Mouse (Mus musculus): Measurements from ENCODE around the gene Azin2. TPM values are rescaled to one million over a fixed set of nuclear protein-coding genes. Genes with fewer than 3 reads are reported as not detected.

Gene Azin2
- total and polyA plus RNA-seq, 3 experiments, result 0.91 to 2.4 (median 1.7) TPM

DNA sequence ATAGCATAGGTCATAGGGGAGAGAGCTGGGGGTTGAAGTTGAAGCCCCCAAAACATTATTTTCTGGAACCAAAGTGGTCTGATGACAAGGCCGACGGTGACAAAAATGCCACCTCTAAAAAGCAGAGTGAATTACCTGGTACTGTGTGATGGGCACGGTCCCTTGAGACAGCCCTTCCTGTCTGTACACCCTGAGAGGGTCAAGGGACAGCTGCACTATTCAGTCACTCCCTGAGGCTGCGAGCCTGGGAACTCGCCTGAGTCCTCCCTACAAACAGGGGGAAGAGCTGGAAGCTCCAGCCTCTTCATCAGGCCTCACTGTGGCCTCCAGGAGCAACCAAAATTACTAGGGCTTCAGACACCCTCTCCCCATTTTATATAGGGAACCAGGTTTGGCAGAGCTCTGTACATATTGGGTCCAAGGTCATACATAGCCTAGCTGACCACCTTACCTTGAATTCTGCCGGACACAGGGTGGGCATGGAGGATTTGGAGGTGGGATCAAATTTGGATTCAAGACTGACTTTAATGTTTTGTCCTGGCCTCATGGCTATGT, 73.7 kb downstream of the Azin2 start:
- dilution Hi-C loops (cut with MboI; ENCODE audit: extremely low pct_ligation_motif_present, extremely low pct_unique_long_range_greater_than_20kb, low sequenced_read_pairs), result no loop called here
- in situ Hi-C loops (cut with MboI; ENCODE audit: low pct_ligation_motif_present, low pct_unique_long_range_greater_than_20kb, low sequenced_read_pairs), result no loop called here
- Histone ChIP-seq H3K9ac (ENCODE audit: insufficient read depth, low read depth) (no peak overlapping the region), H3K27me3 (replicated peaks) (no peaks in the 10 kb centered on the region), H3K4me1 (ENCODE audit: control insufficient read depth in 1 of 2, insufficient read depth in 2 of 2) (peaks cover 11 to 12% of the 10 kb centered on the region in 2 experiments), H3K79me2 (replicated peaks; ENCODE audit: control insufficient read depth, extremely low read depth, insufficient read depth, poor library complexity, severe bottlenecking) (no peaks in the 10 kb centered on the region), H3K9me3 (replicated peaks; ENCODE audit: low read length) (peaks cover 3% of the 10 kb centered on the region), H3K27ac (ENCODE audit: insufficient read depth, low read depth) (no peak overlapping the region), H3K4me2 (ENCODE audit: insufficient read depth, low read depth, poor library complexity, severe bottlenecking) (no peak overlapping the region), H3K4me3 (replicated peaks in 1 of 3; ENCODE audit: low read depth in 2 of 3, low read length in 2 of 3, poor library complexity in 1 of 3) (no peak overlapping the region), H3K36me3 (replicated peaks in 1 of 2; ENCODE audit: control insufficient read depth in 1 of 2, insufficient read depth in 1 of 2, low read length in 1 of 2) (peaks cover 0 to 8% of the 10 kb centered on the region in 2 experiments)
- TF ChIP-seq JUN (IDR thresholded peaks at IDR 0.05; ENCODE audit: insufficient read depth, low read depth, low read length) (no peak), ZKSCAN1 (IDR thresholded peaks at IDR 0.05; ENCODE audit: borderline replicate concordance, low read depth, low read length) (no peak), MEF2A (IDR thresholded peaks at IDR 0.05; ENCODE audit: borderline replicate concordance, low read depth, low read length) (no peak), TBP (conservative IDR thresholded peaks at IDR 0.05; ENCODE audit: low read depth, low read length) (no peak), POLR2A (IDR thresholded peaks at IDR 0.05; ENCODE audit: low read depth, low read length) (no peak), CHD2 (IDR thresholded peaks at IDR 0.05; ENCODE audit: low read length) (no peak), USF1 (IDR thresholded peaks at IDR 0.05; ENCODE audit: low read depth, low read length) (no peak), GABPA (IDR thresholded peaks at IDR 0.05; ENCODE audit: insufficient replicate concordance, low read depth, low read length) (no peak), CHD1 (IDR thresholded peaks at IDR 0.05; ENCODE audit: low read depth, low read length) (no peak), ETS1 (conservative IDR thresholded peaks at IDR 0.05; ENCODE audit: low read depth, low read length) (no peak), UBTF (IDR thresholded peaks at IDR 0.05; ENCODE audit: low read depth, low read length) (no peak), E2F4 (IDR thresholded peaks at IDR 0.05; ENCODE audit: insufficient replicate concordance, low read depth, low read length) (no peak), MAX (IDR thresholded peaks at IDR 0.05; ENCODE audit: low read length) (no peak), MYC (IDR thresholded peaks at IDR 0.05; ENCODE audit: low read depth, low read length) (no peak), MAZ (IDR thresholded peaks at IDR 0.05; ENCODE audit: low read depth, low read length) (no peak), TCF12 (IDR thresholded peaks at IDR 0.05; ENCODE audit: low read depth, low read length) (no peak), EP300 (IDR thresholded peaks at IDR 0.05; ENCODE audit: low read length) (no peak)
- no peak for DNase-seq (ENCODE audit: extremely low read depth)

DNA sequence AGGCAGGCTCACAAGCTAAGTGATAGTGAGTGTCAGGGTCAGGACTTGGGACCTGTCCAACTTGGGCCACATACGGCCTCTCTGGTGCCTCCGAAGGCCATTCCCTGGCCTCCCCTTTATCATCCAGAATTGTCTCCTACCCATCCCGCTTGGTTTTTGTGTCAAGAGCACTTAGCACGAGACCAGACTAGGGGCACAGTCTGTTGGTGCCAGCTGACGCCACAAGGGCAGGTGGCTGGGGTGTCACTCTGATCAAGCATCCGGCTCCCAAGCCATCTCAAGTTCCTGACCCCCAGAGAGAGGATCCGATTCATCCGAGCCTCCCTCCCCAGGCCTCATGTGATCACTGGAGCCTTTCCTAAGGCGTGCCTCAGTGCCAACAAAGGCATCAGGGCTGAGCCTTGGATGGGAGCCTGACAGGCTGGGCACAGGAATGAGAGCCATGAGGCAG, 74.6 kb downstream of the Azin2 start:
- Histone ChIP-seq H3K4me2 (ENCODE audit: insufficient read depth, low read depth, poor library complexity, severe bottlenecking) (no peak overlapping the region), H3K9ac (ENCODE audit: insufficient read depth, low read depth) (no peak overlapping the region), H3K27me3 (replicated peaks) (no peaks in the 10 kb centered on the region), H3K36me3 (replicated peaks in 1 of 2; ENCODE audit: control insufficient read depth in 1 of 2, insufficient read depth in 1 of 2, low read length in 1 of 2) (peaks cover 0 to 8% of the 10 kb centered on the region in 2 experiments), H3K4me1 (ENCODE audit: control insufficient read depth in 1 of 2, insufficient read depth in 2 of 2) (peaks cover 11 to 12% of the 10 kb centered on the region in 2 experiments), H3K27ac (ENCODE audit: insufficient read depth, low read depth) (no peak overlapping the region), H3K4me3 (replicated peaks in 1 of 3; ENCODE audit: low read depth in 2 of 3, low read length in 2 of 3, poor library complexity in 1 of 3) (no peak overlapping the region), H3K79me2 (replicated peaks; ENCODE audit: control insufficient read depth, extremely low read depth, insufficient read depth, poor library complexity, severe bottlenecking) (no peaks in the 10 kb centered on the region), H3K9me3 (replicated peaks; ENCODE audit: low read length) (peaks cover 3% of the 10 kb centered on the region)
- dilution Hi-C loops (cut with MboI; ENCODE audit: extremely low pct_ligation_motif_present, extremely low pct_unique_long_range_greater_than_20kb, low sequenced_read_pairs), result no loop called here
- in situ Hi-C loops (cut with MboI; ENCODE audit: low pct_ligation_motif_present, low pct_unique_long_range_greater_than_20kb, low sequenced_read_pairs), result no loop called here
- TF ChIP-seq EP300 (IDR thresholded peaks at IDR 0.05; ENCODE audit: low read length), result no peak
- TF ChIP-seq CHD1 (IDR thresholded peaks at IDR 0.05; ENCODE audit: low read depth, low read length), result no peak
- TF ChIP-seq MXI1 (IDR thresholded peaks at IDR 0.05; ENCODE audit: low read depth, low read length), result no peak
- TF ChIP-seq JUN (IDR thresholded peaks at IDR 0.05; ENCODE audit: insufficient read depth, low read depth, low read length), result no peak
- no peak for TF ChIP-seq POLR2A (IDR thresholded peaks at IDR 0.05; ENCODE audit: low read depth, low read length)
- no peak for TF ChIP-seq TBP (conservative IDR thresholded peaks at IDR 0.05; ENCODE audit: low read depth, low read length)
- no peak for TF ChIP-seq KAT2A (IDR thresholded peaks at IDR 0.05; ENCODE audit: insufficient replicate concordance, low read length)
- no peak for TF ChIP-seq USF1 (IDR thresholded peaks at IDR 0.05; ENCODE audit: low read depth, low read length)
- TF ChIP-seq SIN3A (IDR thresholded peaks at IDR 0.05; ENCODE audit: low read length), result no peak
- TF ChIP-seq ELF1 (IDR thresholded peaks at IDR 0.05; ENCODE audit: low read depth, low read length), result no peak
- no peak for TF ChIP-seq ZKSCAN1 (IDR thresholded peaks at IDR 0.05; ENCODE audit: borderline replicate concordance, low read depth, low read length)
- TF ChIP-seq NRF1 (IDR thresholded peaks at IDR 0.05; ENCODE audit: low read depth, low read length), result no peak
- TF ChIP-seq BHLHE40 (IDR thresholded peaks at IDR 0.05; ENCODE audit: low read depth, low read length), result no peak
- no peak for TF ChIP-seq IRF4 (IDR thresholded peaks at IDR 0.05; ENCODE audit: low read depth, low read length)
- TF ChIP-seq GABPA (IDR thresholded peaks at IDR 0.05; ENCODE audit: insufficient replicate concordance, low read depth, low read length), result no peak
- no peak for TF ChIP-seq POLR2AphosphoS2 (IDR thresholded peaks at IDR 0.05; ENCODE audit: low read depth, low read length)
- no peak for TF ChIP-seq PAX5 (IDR thresholded peaks at IDR 0.05; ENCODE audit: low read length)
- TF ChIP-seq ZMIZ1 (IDR thresholded peaks at IDR 0.05; ENCODE audit: low read depth, low read length), result no peak
- TF ChIP-seq MAFK (IDR thresholded peaks at IDR 0.05; ENCODE audit: insufficient replicate concordance, low read length), result no peak
- TF ChIP-seq USF2 (conservative IDR thresholded peaks at IDR 0.05; ENCODE audit: low read depth, low read length), result no peak
- DNase-seq (ENCODE audit: extremely low read depth), result no peak
